Mouse (Mus musculus) liver, embryonic 16.5 days (tissue): ENCODE results near the gene Prkcb. TPM values are rescaled to one million over a fixed set of nuclear protein-coding genes. Genes with fewer than 3 reads are reported as not detected.

Experiments used
- ATAC-seq: fragments of 200-750 bp; cut with Nextera tagmentation; 2 replicates; pipeline ENCODE4 v1.8.0; 2017; ENCODE audit warnings: low read depth, mild to moderate bottlenecking, moderate number of reproducible peaks, moderate library complexity
- H3K27ac ChIP-seq: fragments of 300-500 bp; sonication (generic); 2 replicates; pipeline ENCODE4 v1.5.1; 2014; ENCODE audit warnings: mild to moderate bottlenecking, low read length
- H3K27me3 ChIP-seq: fragments of 300-500 bp; sonication (generic); 2 replicates; pipeline ENCODE4 v1.6.1; 2014; ENCODE audit warnings: low read depth, low read length, mixed read lengths; ENCODE audit not compliant: control insufficient read depth, insufficient read depth
- H3K36me3 ChIP-seq: fragments of 300-500 bp; sonication (generic); 2 replicates; pipeline ENCODE4 v1.6.1; 2014; ENCODE audit warnings: mild to moderate bottlenecking; ENCODE audit not compliant: control insufficient read depth, insufficient read depth
- H3K4me1 ChIP-seq: fragments of 300-500 bp; sonication (generic); 2 replicates; pipeline ENCODE4 v1.6.1; 2014; ENCODE audit warnings: low read depth, low read length, mixed read lengths; ENCODE audit not compliant: control insufficient read depth
- H3K4me2 ChIP-seq: fragments of 300-500 bp; sonication (generic); 2 replicates; pipeline ENCODE4 v1.6.1; 2014; ENCODE audit warnings: low read depth, low read length, mixed read lengths
- H3K4me3 ChIP-seq: fragments of 300-500 bp; sonication (generic); 2 replicates; pipeline ENCODE4 v1.5.1; 2014; ENCODE audit warnings: low read depth, mild to moderate bottlenecking, low read length
- H3K9ac ChIP-seq: fragments of 300-500 bp; sonication (generic); 2 replicates; pipeline ENCODE4 v1.6.1; 2014; ENCODE audit warnings: low read depth, low read length
- H3K9me3 ChIP-seq: fragments of 300-500 bp; sonication (generic); replicated peaks from 2 replicates; pipeline ENCODE4 v1.6.1; 2016; ENCODE audit warnings: low read length; ENCODE audit not compliant: control insufficient read depth
- WGBS: fragments of 180-500 bp; shearing (Covaris S2); extraction: QIAGEN DNeasy Blood & Tissue Kit; methylation state at CpG from one replicate; pipeline ENCODE4 v1.1.7; 2014; ENCODE audit not compliant: insufficient replicate concordance; 5-methylcytosine and 5-hydroxymethylcytosine counted together
- polyA plus RNA-seq: library from polyadenylated mRNA; unstranded; fragments of >200 nt; fragmentation: Nextera tagmentation; extraction: Ambion mirVana; gene quantifications from 2 replicates; pipeline ENCODE4 v1.2.1, GENCODE M21; 2015

Gene Prkcb
- polyA plus RNA-seq, 1 experiment from 2014 or later = 4.7 TPM

- H3K4me2 ChIP-seq = no peak overlapping the region
- no peak overlapping the region for H3K9ac ChIP-seq
- H3K9me3 ChIP-seq = no peaks in the 10 kb centered on the region
- 61% methylated on average over 7 of the region's 7 CpGs for WGBS
- H3K4me1 ChIP-seq = no peaks in the 10 kb centered on the region
- no peaks in the 10 kb centered on the region for H3K27me3 ChIP-seq
- ATAC-seq = no peak
- H3K4me3 ChIP-seq = no peak overlapping the region
- H3K36me3 ChIP-seq = no peaks in the 10 kb centered on the region
- no peak overlapping the region for H3K27ac ChIP-seq
Observed at GRCm38 (mm10) chr7:122357847-122358246, 69.3 kb downstream of the Prkcb start.

- H3K36me3 ChIP-seq = no peaks in the 10 kb centered on the region
- H3K27ac ChIP-seq = no peak overlapping the region
- WGBS = 42% methylated on average over 1 of the region's 1 CpGs
- no peak overlapping the region for H3K4me2 ChIP-seq
- no peak overlapping the region for H3K4me3 ChIP-seq
- no peaks in the 10 kb centered on the region for H3K27me3 ChIP-seq
- H3K9ac ChIP-seq = no peak overlapping the region
- no peaks in the 10 kb centered on the region for H3K9me3 ChIP-seq
- H3K4me1 ChIP-seq = no peaks in the 10 kb centered on the region
- ATAC-seq = no peak
Observed at GRCm38 (mm10) chr7:122366635-122367034, 78.1 kb downstream of the Prkcb start.

GRCm38 (mm10) chr7:122367303-122368007 is 78.9 kb downstream of the Prkcb start:
- H3K4me1 ChIP-seq = no peaks in the 10 kb centered on the region
- H3K4me3 ChIP-seq = no peak overlapping the region
- H3K4me2 ChIP-seq = no peak overlapping the region
- no peak overlapping the region for H3K27ac ChIP-seq
- WGBS = 68% methylated on average over 7 of the region's 7 CpGs
- no peaks in the 10 kb centered on the region for H3K9me3 ChIP-seq
- no peak overlapping the region for H3K9ac ChIP-seq
- no peaks in the 10 kb centered on the region for H3K36me3 ChIP-seq
- no peaks in the 10 kb centered on the region for H3K27me3 ChIP-seq
- ATAC-seq = no peak

GRCm38 (mm10) chr7:122370488-122370887 is 81.9 kb downstream of the Prkcb start:
- Histone ChIP-seq H3K4me1 (no peaks in the 10 kb centered on the region), H3K9ac (no peak overlapping the region), H3K27ac (no peak overlapping the region), H3K36me3 (no peaks in the 10 kb centered on the region), H3K9me3 (no peaks in the 10 kb centered on the region), H3K4me2 (no peak overlapping the region), H3K4me3 (no peak overlapping the region), H3K27me3 (no peaks in the 10 kb centered on the region)
- WGBS = 83% methylated on average over 12 of the region's 12 CpGs
- ATAC-seq = no peak

GRCm38 (mm10) chr7:122371947-122372346 is 83.4 kb downstream of the Prkcb start:
- Histone ChIP-seq H3K9me3 (no peaks in the 10 kb centered on the region), H3K4me1 (no peaks in the 10 kb centered on the region), H3K36me3 (no peaks in the 10 kb centered on the region), H3K4me3 (no peak overlapping the region), H3K27ac (no peak overlapping the region), H3K4me2 (no peak overlapping the region), H3K27me3 (no peaks in the 10 kb centered on the region), H3K9ac (no peak overlapping the region)
- ATAC-seq = no peak
- 49% methylated on average over 5 of the region's 5 CpGs for WGBS

GRCm38 (mm10) chr7:122372349-122372748 is 83.8 kb downstream of the Prkcb start:
- Histone ChIP-seq H3K27ac (no peak overlapping the region), H3K36me3 (no peaks in the 10 kb centered on the region), H3K9me3 (no peaks in the 10 kb centered on the region), H3K4me3 (no peak overlapping the region), H3K9ac (no peak overlapping the region), H3K4me1 (no peaks in the 10 kb centered on the region), H3K27me3 (no peaks in the 10 kb centered on the region), H3K4me2 (no peak overlapping the region)
- 66% methylated on average over 3 of the region's 3 CpGs for WGBS
- ATAC-seq = no peak

GRCm38 (mm10) chr7:122376845-122377244 is 88.3 kb downstream of the Prkcb start:
- Histone ChIP-seq H3K9me3 (no peaks in the 10 kb centered on the region), H3K9ac (no peak overlapping the region), H3K36me3 (no peaks in the 10 kb centered on the region), H3K4me3 (no peak overlapping the region), H3K27ac (no peak overlapping the region), H3K4me1 (no peaks in the 10 kb centered on the region), H3K4me2 (no peak overlapping the region), H3K27me3 (no peaks in the 10 kb centered on the region)
- ATAC-seq = no peak

GRCm38 (mm10) chr7:122377967-122378366 is 89.4 kb downstream of the Prkcb start:
- no peak overlapping the region for H3K9ac ChIP-seq
- ATAC-seq = no peak
- no peaks in the 10 kb centered on the region for H3K36me3 ChIP-seq
- H3K4me1 ChIP-seq = no peaks in the 10 kb centered on the region
- no peaks in the 10 kb centered on the region for H3K9me3 ChIP-seq
- no peak overlapping the region for H3K4me2 ChIP-seq
- H3K4me3 ChIP-seq = no peak overlapping the region
- WGBS = 56% methylated on average over 3 of the region's 3 CpGs
- H3K27me3 ChIP-seq = no peaks in the 10 kb centered on the region
- no peak overlapping the region for H3K27ac ChIP-seq

GRCm38 (mm10) chr7:122378473-122378872 is 89.9 kb downstream of the Prkcb start:
- Histone ChIP-seq H3K9ac (no peak overlapping the region), H3K4me2 (no peak overlapping the region), H3K27ac (no peak overlapping the region), H3K9me3 (no peaks in the 10 kb centered on the region), H3K36me3 (no peaks in the 10 kb centered on the region), H3K4me1 (no peaks in the 10 kb centered on the region), H3K27me3 (no peaks in the 10 kb centered on the region), H3K4me3 (no peak overlapping the region)
- WGBS = 57% methylated on average over 10 of the region's 10 CpGs
- no peak for ATAC-seq
